Mouse (Mus musculus) embryonic fibroblast, embryonic 13.5 days (primary cell): ENCODE results near the gene Slc45a3. TPM values are rescaled to one million over a fixed set of nuclear protein-coding genes. Genes with fewer than 3 reads are reported as not detected.

Experiments
- H3K27ac ChIP-seq: 2 replicates; pipeline ENCODE4 v1.5.1; 2012; ENCODE audit warnings: low read length, control low read depth, inconsistent platforms; ENCODE audit not compliant: insufficient read depth
- H3K4me1 ChIP-seq: 2 replicates; pipeline ENCODE4 v1.6.1; 2011; ENCODE audit warnings: low read length; ENCODE audit not compliant: control insufficient read depth, insufficient read depth
- H3K4me3 ChIP-seq: 2 replicates; pipeline ENCODE4 v1.5.1; 2011; ENCODE audit warnings: mild to moderate bottlenecking, control low read depth, low read length; ENCODE audit not compliant: insufficient read depth
- CTCF ChIP-seq: IDR thresholded peaks from 2 replicates; pipeline ENCODE4 v1.5.1; 2011; ENCODE audit warnings: mild to moderate bottlenecking, control low read depth, low read length, moderate library complexity, borderline replicate concordance; ENCODE audit not compliant: insufficient read depth
- POLR2A ChIP-seq: IDR thresholded peaks from 2 replicates; pipeline ENCODE4 v1.6.1; 2011; ENCODE audit warnings: low read depth, mild to moderate bottlenecking, control low read depth, low read length, moderate library complexity
- polyA plus RNA-seq: library from polyadenylated mRNA; stranded (reverse); fragments of >200 nt; gene quantifications from 2 replicates; pipeline ENCODE4 v1.2.4, GENCODE M21; 2011; ENCODE audit warnings: low read depth; ENCODE audit not compliant: missing spikeins, insufficient read length

Gene Slc45a3
- polyA plus RNA-seq, 1 experiment, result 0.30 TPM

DNA sequence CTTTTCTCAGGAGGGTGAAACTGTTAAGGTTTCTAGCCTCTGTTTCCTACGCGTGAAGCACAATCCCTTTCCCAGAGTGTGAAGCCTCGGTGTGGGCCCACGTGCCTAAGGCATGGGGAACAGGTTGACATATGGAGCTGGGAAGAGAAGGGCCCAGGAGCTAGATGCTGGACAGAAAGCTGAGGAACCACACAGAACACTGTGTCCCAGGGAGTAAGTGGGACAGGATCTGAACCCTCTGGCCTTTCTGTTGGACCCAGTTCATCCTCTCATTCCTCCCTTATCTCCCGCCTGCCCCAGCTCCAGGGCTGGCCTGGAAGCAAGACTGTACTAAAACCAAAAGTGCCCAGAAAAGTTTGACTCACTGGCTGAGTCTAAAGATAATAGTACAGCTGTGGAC lies 1.3 kb downstream of the Slc45a3 start:
- no peak for TF ChIP-seq CTCF
- no peak for TF ChIP-seq POLR2A
- Histone ChIP-seq H3K4me3 (no peak overlapping the region), H3K27ac (no peak overlapping the region), H3K4me1 (no peaks in the 10 kb centered on the region)

DNA sequence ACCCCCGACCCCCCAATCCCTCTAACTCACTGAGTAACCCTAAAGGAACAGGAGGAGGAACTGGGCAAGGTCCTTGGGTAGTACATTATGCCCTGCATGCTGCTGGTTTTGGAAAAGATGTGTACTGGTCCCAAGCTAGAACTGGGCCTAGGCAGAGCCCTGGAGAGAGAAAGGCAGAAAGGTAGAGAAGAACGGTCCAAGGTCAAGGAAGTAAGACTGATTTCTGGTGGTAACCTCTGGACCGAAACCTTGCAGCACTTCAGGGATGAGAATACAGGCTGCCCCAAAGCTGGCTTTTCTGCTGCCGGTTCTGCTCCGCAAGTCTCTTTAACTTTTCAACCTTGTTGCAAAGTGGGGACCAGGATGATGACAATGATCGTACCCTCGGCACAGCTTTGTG lies 1.8 kb downstream of the Slc45a3 start:
- H3K4me1 ChIP-seq, result no peaks in the 10 kb centered on the region
- no peak overlapping the region for H3K27ac ChIP-seq
- TF ChIP-seq POLR2A, result no peak
- no peak for TF ChIP-seq CTCF
- H3K4me3 ChIP-seq, result no peak overlapping the region

DNA sequence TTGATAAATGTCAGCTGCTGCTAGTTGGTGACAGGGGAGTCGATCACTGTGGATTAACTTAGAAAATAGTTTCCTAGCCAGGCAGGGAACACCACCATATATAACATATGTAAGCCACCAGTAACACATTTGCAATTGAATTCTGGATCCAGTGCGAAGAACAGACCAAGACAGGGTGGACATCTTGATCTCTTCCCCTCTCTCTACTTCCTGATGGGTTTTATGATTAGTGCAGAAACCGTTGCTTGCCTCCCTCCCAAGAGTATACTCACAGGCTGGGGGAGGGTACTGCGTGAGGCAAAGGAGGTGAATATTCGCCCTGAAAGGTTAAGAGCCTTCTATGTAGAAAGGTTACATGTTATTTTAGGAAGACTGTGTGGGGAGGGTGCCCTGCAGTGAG lies 3.1 kb downstream of the Slc45a3 start:
- Histone ChIP-seq H3K27ac (no peak overlapping the region), H3K4me3 (no peak overlapping the region), H3K4me1 (no peaks in the 10 kb centered on the region)
- TF ChIP-seq CTCF, result no peak
- TF ChIP-seq POLR2A, result no peak

DNA sequence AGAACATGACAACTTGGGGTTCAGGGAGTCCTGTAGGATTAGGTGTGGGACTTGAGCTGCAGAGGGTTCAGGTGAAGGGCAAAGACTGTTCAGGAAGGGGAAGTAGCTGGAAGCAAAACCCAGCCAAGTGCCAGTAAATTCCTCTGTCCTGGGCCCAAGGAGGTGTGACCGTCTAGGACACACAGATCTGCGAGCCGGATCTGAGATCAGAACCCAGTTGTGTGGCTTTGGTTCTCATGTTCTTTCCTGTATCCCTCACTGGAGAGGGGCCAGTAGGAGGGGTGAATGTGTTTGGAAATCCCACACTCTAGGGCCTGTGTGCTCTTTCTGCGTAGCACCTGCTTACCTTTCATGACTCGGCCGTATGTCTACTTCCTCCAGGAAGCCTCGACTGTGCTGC lies 4.6 kb downstream of the Slc45a3 start:
- H3K4me3 ChIP-seq, result no peak overlapping the region
- TF ChIP-seq POLR2A (no peak), CTCF (no peak)
- H3K27ac ChIP-seq, result no peak overlapping the region
- H3K4me1 ChIP-seq, result no peaks in the 10 kb centered on the region

DNA sequence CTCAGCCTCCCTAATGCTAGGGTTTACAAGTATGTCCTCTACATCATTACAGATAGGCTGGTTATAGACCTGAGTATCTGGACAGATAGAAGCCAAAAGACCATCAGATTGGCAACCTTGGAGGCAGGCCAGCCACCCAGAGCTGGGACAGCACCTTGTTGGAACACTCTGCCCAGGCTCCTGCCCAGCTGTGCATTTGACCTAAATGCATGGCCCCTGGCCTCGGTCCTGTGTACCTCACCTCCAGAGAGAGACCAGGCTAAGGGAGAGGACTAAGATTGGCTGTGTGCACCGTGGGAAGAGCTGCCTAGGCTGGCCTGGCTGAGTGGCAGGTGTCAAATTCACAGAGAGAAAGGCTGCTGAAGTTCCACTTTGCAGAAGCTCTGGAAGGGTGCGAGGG lies 5.8 kb downstream of the Slc45a3 start:
- no peak overlapping the region for H3K27ac ChIP-seq
- no peaks in the 10 kb centered on the region for H3K4me1 ChIP-seq
- TF ChIP-seq POLR2A, result no peak
- no peak for TF ChIP-seq CTCF
- H3K4me3 ChIP-seq, result no peak overlapping the region

GRCm38 (mm10) chr1:131968983-131969382 lies 6.2 kb downstream of the Slc45a3 start:
- no peak for TF ChIP-seq CTCF
- no peak for TF ChIP-seq POLR2A
- H3K4me3 ChIP-seq, result no peak overlapping the region
- H3K27ac ChIP-seq, result no peak overlapping the region
- H3K4me1 ChIP-seq, result no peaks in the 10 kb centered on the region

DNA sequence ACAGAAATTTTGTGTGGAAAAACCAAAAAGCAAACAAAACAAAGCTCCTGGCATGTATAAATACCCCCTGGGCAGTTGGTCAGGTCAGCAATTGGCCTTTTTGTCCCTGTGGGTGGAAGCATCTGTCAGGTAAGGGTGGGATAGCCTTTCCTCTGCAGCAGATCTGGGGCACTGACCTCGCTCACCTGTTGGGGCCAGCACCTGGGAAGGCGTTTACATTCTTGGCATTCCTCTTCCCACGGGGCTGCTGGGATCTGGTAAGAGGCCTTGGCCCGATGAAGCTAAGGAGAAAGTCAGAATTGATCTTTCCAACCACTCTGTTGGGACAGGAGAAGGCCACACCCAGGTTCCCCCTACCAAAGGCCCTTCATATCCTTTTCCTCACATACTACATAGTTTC lies 7.1 kb downstream of the Slc45a3 start:
- TF ChIP-seq POLR2A (no peak), CTCF (no peak)
- Histone ChIP-seq H3K27ac (no peak overlapping the region), H3K4me1 (no peaks in the 10 kb centered on the region), H3K4me3 (no peak overlapping the region)

- Histone ChIP-seq H3K4me3 (no peak overlapping the region), H3K27ac (no peak overlapping the region), H3K4me1 (no peaks in the 10 kb centered on the region)
- TF ChIP-seq CTCF (no peak), POLR2A (no peak)
Observed at GRCm38 (mm10) chr1:131970322-131970660, 7.5 kb downstream of the Slc45a3 start.

- Histone ChIP-seq H3K4me1 (no peaks in the 10 kb centered on the region), H3K27ac (no peak overlapping the region), H3K4me3 (no peak overlapping the region)
- TF ChIP-seq CTCF (no peak), POLR2A (no peak)
Observed at GRCm38 (mm10) chr1:131970661-131971520, 8.1 kb downstream of the Slc45a3 start.

DNA sequence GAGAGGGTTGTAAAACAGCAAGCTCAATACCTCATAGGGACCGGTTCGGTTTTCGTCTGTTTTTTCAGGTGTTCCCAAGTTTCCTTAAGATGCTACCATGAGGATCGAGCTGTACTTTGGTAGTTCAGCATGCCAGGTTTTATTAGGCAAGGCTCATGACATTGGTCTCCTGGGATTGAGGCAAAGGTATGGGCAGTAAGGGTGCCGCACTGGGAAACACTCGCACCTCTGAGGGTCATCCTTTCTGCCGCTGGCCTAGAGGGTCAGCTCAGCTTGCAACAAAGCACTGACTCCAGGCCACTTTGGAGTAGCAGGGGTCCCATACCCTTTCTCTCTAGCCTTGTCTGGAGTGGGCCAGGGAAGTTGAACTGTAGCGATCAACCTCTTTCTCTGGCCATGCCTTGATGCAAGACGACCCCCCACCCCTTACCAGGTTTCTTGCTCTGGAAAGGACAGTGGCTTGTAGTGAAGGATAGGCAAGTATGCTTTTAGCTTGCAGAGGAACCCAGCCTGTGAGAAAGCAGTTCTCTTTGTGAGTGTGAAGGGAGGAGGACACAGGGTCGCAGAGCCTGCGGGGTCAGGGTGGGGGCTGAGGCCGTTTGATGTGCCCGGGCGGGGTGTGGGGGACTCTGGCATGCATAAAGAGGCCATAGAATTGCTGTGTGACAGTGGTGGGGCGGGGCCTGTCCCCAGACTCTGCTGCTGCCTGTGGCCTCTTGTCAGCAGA lies 9.2 kb downstream of the Slc45a3 start:
- TF ChIP-seq CTCF, result no peak
- TF ChIP-seq POLR2A, result no peak
- Histone ChIP-seq H3K4me1 (no peaks in the 10 kb centered on the region), H3K27ac (no peak overlapping the region), H3K4me3 (no peak overlapping the region)
